Mouse (Mus musculus) intestine, embryonic 14.5 days (tissue): ENCODE results near the gene Dspp. TPM values are rescaled to one million over a fixed set of nuclear protein-coding genes. Genes with fewer than 3 reads are reported as not detected.

Experiments
- ATAC-seq: fragments of 200-750 bp; cut with Nextera tagmentation; replicated peaks from 2 replicates; pipeline ENCODE4 v1.8.0; 2017; ENCODE audit warnings: low read depth, moderate number of reproducible peaks, moderate TSS enrichment, moderate library complexity; ENCODE audit not compliant: low FRiP score, low TSS enrichment
- DNase-seq: peaks from one replicate; pipeline ENCODE4 v3.0.0-alpha.2; 2018; ENCODE audit warnings: low spot score
- H3K27ac ChIP-seq: fragments of 300-500 bp; sonication (generic); 2 replicates; pipeline ENCODE4 v1.5.1; 2014; ENCODE audit warnings: low read depth, mild to moderate bottlenecking, control low read depth
- H3K27me3 ChIP-seq: fragments of 300-500 bp; sonication (generic); replicated peaks from 2 replicates; pipeline ENCODE4 v1.6.1; 2014; ENCODE audit warnings: low read length, control low read depth; ENCODE audit not compliant: control insufficient read depth, insufficient read depth
- H3K36me3 ChIP-seq: fragments of 300-500 bp; sonication (generic); 2 replicates; pipeline ENCODE4 v1.6.1; 2014; ENCODE audit warnings: low read length, control low read depth; ENCODE audit not compliant: control insufficient read depth, insufficient read depth
- H3K4me1 ChIP-seq: fragments of 300-500 bp; sonication (generic); replicated peaks from 2 replicates; pipeline ENCODE4 v1.6.1; 2014; ENCODE audit warnings: low read length, control low read depth, mixed read lengths; ENCODE audit not compliant: control insufficient read depth, insufficient read depth
- H3K4me2 ChIP-seq: fragments of 300-500 bp; sonication (generic); 2 replicates; pipeline ENCODE4 v1.6.1; 2014; ENCODE audit warnings: low read length
- H3K4me3 ChIP-seq: fragments of 300-500 bp; sonication (generic); 2 replicates; pipeline ENCODE4 v1.5.1; 2014; ENCODE audit warnings: low read depth, low read length, control low read depth, mixed read lengths
- H3K9ac ChIP-seq: fragments of 300-500 bp; sonication (generic); 2 replicates; pipeline ENCODE4 v1.6.1; 2014; ENCODE audit warnings: mild to moderate bottlenecking, low read length
- H3K9me3 ChIP-seq: fragments of 300-500 bp; sonication (generic); 2 replicates; pipeline ENCODE4 v1.6.1; 2016; ENCODE audit warnings: low read length, control low read depth; ENCODE audit not compliant: control insufficient read depth
- WGBS: fragments of 180-500 bp; shearing (Covaris S2); extraction: QIAGEN DNeasy Blood & Tissue Kit; methylation state at CpG from one replicate; pipeline ENCODE4 v1.1.7; 2014; 5-methylcytosine and 5-hydroxymethylcytosine counted together
- polyA plus RNA-seq: library from polyadenylated mRNA; unstranded; fragments of >200 nt; fragmentation: Nextera tagmentation; extraction: Ambion mirVana; gene quantifications from 2 replicates; pipeline ENCODE4 v1.2.1, GENCODE M21; 2014

The Dspp gene
- polyA plus RNA-seq, result not detected in 2 replicates

DNA sequence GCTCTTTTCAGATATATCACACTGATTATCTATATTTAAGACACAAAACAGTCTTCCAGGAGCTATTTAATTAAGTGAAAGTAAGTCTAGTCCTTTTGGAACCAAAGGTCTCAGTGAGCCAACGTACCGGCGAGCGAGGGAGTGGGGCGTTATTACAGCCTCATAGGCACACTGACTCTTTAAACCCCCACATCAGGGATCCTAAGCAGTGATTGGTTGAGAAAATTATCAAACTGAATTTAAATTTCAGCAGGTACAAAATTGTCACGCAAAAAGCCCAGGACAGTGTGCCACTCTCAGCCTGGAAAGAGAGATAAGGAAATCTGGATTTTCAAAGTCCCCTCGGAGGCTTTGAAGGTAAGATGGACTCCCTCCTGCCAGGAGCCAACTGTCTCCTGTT, at the start of gene Dspp:
Gene Dspp (plus strand): TSS at position 301 of the 400 bp plus-strand sequence.
- Histone ChIP-seq H3K4me1 (no peaks in the 10 kb centered on the region), H3K27ac (no peak within 1 kb of the TSS), H3K36me3 (no peaks in the 10 kb centered on the region), H3K4me3 (no peak within 1 kb of the TSS), H3K9ac (no peak within 1 kb of the TSS), H3K27me3 (no peaks in the 10 kb centered on the region), H3K4me2 (no peak within 1 kb of the TSS), H3K9me3 (no peaks in the 10 kb centered on the region)
- WGBS, result 87% methylated on average over 7 of the region's 7 CpGs
- no peak for DNase-seq
- ATAC-seq, result no peak

DNA sequence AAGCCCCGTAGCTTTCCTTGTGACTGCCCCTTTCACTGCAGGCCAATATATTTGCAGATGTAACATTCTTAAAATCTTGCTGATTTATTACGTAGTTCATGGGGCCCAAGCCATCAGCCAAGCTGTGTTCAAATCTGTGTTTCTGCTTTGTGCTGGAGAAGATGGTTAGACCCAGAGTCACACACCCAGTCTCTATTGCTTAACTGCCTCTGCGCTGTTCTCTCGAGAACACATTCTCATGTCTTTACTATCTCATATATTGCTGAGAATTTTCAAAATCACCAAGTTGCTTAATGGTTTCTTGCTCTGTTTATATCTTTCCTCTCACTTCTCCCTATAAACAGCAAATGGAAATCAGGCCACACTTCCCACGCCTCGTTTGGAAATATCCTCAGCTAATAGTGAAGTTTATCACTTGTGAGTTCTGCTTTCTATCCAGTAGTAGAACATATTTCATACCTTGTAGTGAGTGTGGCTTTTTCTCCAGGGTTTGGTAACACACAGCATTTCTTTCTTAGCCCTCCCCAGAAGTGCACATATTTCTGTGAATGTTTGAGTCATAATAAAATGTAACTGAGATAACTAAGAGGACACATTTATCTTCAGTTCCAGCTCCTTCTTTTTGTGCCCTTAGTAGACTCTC, 46.4 kb upstream of the Dspp start:
- no peaks in the 10 kb centered on the region for H3K9me3 ChIP-seq
- 45% methylated on average over 6 of the region's 6 CpGs for WGBS
- DNase-seq (no peak), ATAC-seq (no peak)
- H3K4me1 ChIP-seq, result no peaks in the 10 kb centered on the region; the same call in 1 of the 2 replicates
- no peak overlapping the region for H3K9ac ChIP-seq
- H3K27ac ChIP-seq, result 0 out of 2 replicates have a peak overlapping the region, but pooled peaks have one; percentile 33
- H3K4me2 ChIP-seq, result no peak overlapping the region
- no peak overlapping the region for H3K4me3 ChIP-seq
- H3K36me3 ChIP-seq, result no peaks in the 10 kb centered on the region
- H3K27me3 ChIP-seq, result no peaks in the 10 kb centered on the region

DNA sequence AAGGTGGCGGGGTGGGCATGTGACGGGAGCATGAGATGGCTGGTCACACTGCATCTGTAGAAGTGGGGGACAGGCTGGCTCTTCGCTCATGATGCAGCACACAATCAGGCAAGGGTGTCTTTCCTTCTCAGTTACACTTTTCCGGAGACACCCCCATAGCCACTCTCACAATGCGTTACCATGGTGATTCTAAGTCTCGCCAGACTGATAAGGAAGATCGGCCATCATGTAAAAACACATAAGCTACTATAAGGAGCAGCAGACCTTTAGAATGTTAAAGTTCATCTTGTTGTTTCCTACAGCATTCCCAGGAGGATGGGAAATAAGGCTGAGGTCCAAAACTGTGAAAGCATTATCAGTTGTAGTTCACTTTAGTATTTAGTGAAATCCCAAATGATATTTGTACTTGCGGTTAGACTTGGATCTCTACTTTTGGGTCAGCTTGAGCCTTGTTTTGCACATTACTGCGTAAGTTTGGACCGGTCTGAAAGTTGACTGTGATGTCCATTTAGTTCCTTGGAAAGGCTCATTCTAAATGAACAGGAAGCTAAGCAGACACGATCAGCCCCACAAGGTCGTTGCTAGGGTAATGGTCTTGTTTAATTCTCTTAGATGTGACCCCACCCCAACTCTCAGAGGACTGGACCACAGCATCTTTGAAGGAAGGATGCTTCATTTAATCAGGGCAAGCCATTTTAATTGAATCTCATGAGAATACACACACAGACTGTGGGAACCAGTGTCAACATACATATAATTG, 43.8 kb upstream of the Dspp start:
- Histone ChIP-seq H3K4me3 (no peak overlapping the region), H3K27ac (no peak overlapping the region), H3K9me3 (no peaks in the 10 kb centered on the region), H3K4me1 (no peaks in the 10 kb centered on the region; the same call in 1 of the 2 replicates), H3K27me3 (no peaks in the 10 kb centered on the region), H3K4me2 (no peak overlapping the region), H3K36me3 (no peaks in the 10 kb centered on the region), H3K9ac (no peak overlapping the region)
- 81% methylated on average over 12 of the region's 12 CpGs for WGBS
- ATAC-seq (no peak), DNase-seq (no peak)

DNA sequence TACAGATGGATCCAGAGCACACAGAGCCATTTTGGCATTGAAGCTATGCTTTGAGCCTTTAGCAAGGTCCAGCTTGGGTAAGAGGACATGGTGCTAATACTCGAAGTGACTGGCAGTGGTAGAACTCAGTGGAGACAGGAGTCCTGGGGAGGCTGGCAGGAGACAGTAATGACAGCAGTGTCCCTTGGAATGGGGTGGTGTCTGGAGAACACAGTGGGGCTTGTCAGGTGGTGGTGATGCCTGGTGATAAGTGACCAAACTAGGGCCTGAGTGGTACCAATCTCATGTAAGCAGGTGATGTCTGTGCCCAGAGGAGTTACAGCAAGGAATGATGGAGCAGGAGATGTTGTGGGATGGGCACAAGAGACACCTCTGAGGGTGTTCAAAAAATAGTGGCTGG, 43.2 kb upstream of the Dspp start:
- Histone ChIP-seq H3K9me3 (no peaks in the 10 kb centered on the region), H3K4me1 (no peaks in the 10 kb centered on the region; the same call in 1 of the 2 replicates), H3K4me2 (no peak overlapping the region), H3K27me3 (no peaks in the 10 kb centered on the region), H3K4me3 (no peak overlapping the region), H3K9ac (no peak overlapping the region), H3K36me3 (no peaks in the 10 kb centered on the region), H3K27ac (no peak overlapping the region)
- no peak for ATAC-seq
- DNase-seq, result no peak
- 75% methylated on average over 1 of the region's 1 CpGs for WGBS

DNA sequence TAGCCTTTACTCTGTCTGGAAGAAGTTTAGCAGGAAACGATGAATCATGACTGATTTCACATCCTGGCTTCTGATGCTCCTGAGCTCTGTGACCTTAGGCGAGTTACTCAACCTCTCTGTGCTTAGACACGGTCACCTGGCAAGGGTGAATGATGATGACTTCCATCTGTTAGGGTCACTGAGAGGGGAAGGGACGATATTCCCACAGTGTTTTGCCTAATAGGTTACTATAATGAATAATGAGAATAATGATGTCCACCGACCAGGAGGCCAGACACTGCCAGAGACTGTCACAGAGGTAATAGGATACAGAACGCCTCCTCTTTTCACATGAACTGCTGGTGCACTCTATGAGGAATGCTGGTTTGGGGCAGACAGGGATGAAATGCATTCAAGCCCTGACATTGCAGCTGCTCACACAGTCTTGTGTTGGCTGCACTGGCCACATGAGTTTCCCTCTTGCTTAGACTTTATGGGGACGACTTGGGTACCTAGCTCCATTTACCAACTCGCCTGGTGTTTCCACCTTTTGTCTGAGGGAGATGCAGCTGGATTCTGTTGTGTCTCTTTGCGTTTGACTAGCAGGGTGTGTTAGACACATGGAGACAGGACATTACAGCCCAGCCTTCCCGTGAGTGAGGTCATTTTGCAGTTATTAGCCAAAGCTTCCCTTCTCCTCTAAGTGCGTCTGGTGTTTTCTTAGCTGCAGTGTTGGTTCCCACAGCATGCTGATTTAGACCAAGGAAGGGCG, 42.1 kb upstream of the Dspp start:
- Histone ChIP-seq H3K4me3 (no peak overlapping the region), H3K36me3 (no peaks in the 10 kb centered on the region), H3K27me3 (no peaks in the 10 kb centered on the region), H3K9me3 (no peaks in the 10 kb centered on the region), H3K27ac (peak overlapping the region; percentile 74), H3K4me1 (no peaks in the 10 kb centered on the region; the same call in 1 of the 2 replicates), H3K4me2 (no peak overlapping the region), H3K9ac (no peak overlapping the region)
- ATAC-seq (0 out of 2 replicates have a peak, but pooled peaks have one; percentile 51), DNase-seq (peak; percentile 60)
- 43% methylated on average over 12 of the region's 12 CpGs for WGBS

DNA sequence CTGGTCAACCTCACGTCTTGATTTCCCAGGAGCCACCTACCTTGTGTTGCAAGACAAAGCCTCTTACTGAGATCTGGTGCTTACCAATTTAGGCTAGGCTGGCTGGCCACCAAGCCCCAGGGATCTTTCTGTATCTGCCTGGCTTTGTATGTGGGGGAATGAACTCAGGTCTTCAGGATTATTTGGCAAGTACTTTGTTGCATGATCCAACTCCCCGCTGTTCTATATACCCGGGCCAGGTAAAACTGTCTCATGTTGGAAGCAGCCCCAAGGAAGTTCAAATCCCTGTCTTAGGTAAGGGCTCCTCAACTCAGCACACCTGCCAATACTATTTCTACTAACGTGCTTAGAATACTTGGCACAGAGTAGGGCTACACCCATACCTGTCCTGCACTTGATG, 39.6 kb upstream of the Dspp start:
- DNase-seq (no peak), ATAC-seq (no peak)
- Histone ChIP-seq H3K4me2 (no peak overlapping the region), H3K4me1 (no peaks in the 10 kb centered on the region), H3K27me3 (no peaks in the 10 kb centered on the region), H3K9me3 (no peaks in the 10 kb centered on the region), H3K36me3 (no peaks in the 10 kb centered on the region), H3K9ac (no peak overlapping the region), H3K27ac (no peak overlapping the region), H3K4me3 (no peak overlapping the region)
- 87% methylated on average over 4 of the region's 4 CpGs for WGBS

DNA sequence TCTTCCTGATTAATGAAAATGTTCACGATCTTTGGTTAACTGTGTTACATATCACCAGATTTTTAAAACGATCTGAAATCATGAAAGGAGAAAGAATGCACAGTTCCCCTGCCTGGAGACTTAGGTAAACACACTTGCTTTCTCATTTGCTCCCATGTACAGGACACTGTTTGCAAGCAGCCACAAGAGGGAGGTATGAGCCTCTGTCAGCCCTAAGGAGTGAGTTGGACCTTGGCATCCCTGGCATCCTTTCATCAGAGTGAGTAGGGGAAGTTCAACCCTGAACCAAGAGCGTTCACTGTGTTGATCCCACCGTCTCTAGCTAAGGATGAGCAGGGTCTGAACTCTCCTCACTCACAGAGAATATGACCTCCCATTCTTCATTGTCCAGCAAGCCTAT, 39.0 kb upstream of the Dspp start:
- Histone ChIP-seq H3K27ac (no peak overlapping the region), H3K27me3 (no peaks in the 10 kb centered on the region), H3K4me3 (no peak overlapping the region), H3K4me1 (no peaks in the 10 kb centered on the region), H3K9ac (no peak overlapping the region), H3K9me3 (no peaks in the 10 kb centered on the region), H3K36me3 (no peaks in the 10 kb centered on the region), H3K4me2 (no peak overlapping the region)
- DNase-seq (no peak), ATAC-seq (no peak; the same call in 1 of the 2 replicates)
- 59% methylated on average over 4 of the region's 4 CpGs for WGBS

DNA sequence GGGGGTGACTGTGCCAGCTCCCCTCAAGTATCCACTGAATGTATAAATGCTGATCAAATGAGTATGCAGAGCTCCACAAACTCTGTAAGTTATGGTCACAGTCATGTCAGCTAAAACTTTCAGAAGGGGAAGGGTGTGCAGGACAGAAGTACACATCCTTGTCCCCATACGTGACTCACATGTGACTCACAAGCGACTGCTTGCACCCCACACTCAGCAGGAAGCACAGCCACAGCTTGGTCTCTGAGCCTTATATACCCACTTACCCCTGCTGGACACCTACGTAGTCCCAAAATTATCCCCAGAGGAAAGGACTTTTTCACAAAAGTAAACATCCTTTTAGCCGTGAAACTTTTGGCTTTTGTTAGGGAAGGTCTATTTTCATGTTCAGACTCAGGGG, 36.8 kb upstream of the Dspp start:
- Histone ChIP-seq H3K9ac (no peak overlapping the region), H3K27ac (no peak overlapping the region), H3K4me1 (peaks cover 10% of the 10 kb centered on the region; the same call in 1 of the 2 replicates), H3K36me3 (no peaks in the 10 kb centered on the region), H3K9me3 (no peaks in the 10 kb centered on the region), H3K27me3 (no peaks in the 10 kb centered on the region), H3K4me3 (no peak overlapping the region), H3K4me2 (no peak overlapping the region)
- DNase-seq (no peak), ATAC-seq (no peak)
- 62% methylated on average over 4 of the region's 4 CpGs for WGBS
